In the genomic region with DNA sequence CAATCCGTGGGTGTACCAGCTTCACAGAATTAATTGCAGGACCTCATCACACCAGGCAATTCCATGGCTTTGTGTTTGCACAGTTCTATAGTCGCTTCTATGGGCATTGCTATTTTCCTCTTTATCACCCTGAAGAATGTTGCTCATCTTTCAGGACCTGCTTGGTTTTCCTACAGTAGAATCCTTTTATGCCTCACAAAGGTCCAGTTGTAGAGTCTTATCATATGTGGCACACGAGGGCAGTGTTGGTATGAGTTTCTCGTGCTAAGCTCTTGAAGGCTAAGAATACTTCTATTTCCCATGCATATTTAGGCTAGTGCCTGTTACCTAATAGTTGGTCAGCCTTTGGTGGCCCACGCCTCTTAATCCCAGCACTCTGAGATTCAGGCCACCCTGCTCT, we compare ENCODE assay signal across 8 mouse cellular contexts. TPM values are rescaled to one million over a fixed set of nuclear protein-coding genes. Genes with fewer than 3 reads are reported as not detected.
DNase-seq lines count a peak whose midpoint lies in the region; ATAC-seq lines count a peak whose summit lies in the region.

No protein-coding gene starts in this region.

- H3K4me1 ChIP-seq in forebrain, embryonic 12.5 days = peaks cover 31% of the 10 kb centered on the region
- peaks cover 52% of the 10 kb centered on the region for H3K4me1 ChIP-seq in liver, embryonic 12.5 days
- peaks cover 9% of the 10 kb centered on the region for H3K4me1 ChIP-seq in stomach, embryonic 15.5 days

- 48% methylated on average over 5 of the region's 5 CpGs for WGBS in forebrain, embryonic 12.5 days
- WGBS in liver, embryonic 12.5 days (ENCODE audit: insufficient replicate concordance) = 27% methylated on average over 5 of the region's 5 CpGs
- WGBS in stomach, embryonic 15.5 days = 34% methylated on average over 5 of the region's 5 CpGs

- H3K27me3 ChIP-seq in forebrain, embryonic 12.5 days = no peaks in the 10 kb centered on the region
- H3K27me3 ChIP-seq in liver, embryonic 12.5 days (replicated peaks) = no peaks in the 10 kb centered on the region
- no peaks in the 10 kb centered on the region for H3K27me3 ChIP-seq in stomach, embryonic 15.5 days (replicated peaks)

- H3K9ac ChIP-seq in forebrain, embryonic 12.5 days = peak overlapping the region; percentile 89
- peak overlapping the region; percentile 78 for H3K9ac ChIP-seq in liver, embryonic 12.5 days
- peak overlapping the region; percentile 90 for H3K9ac ChIP-seq in stomach, embryonic 15.5 days

- peak; percentile 40 to 46 for DNase-seq in cerebellum, postnatal 10 days
- no peak for DNase-seq in cerebellum, adult 8-10 months
- peak; percentile 76 for DNase-seq in 416B (ENCODE audit: low read depth)
- no peak for DNase-seq in c-Kit-positive CD71-positive TER-119-positive erythroid progenitor cells, embryonic 14.5 days (ENCODE audit: low spot score)
- DNase-seq in right cerebral cortex, postnatal 14 days = no peak

- 0 out of 2 replicates have a peak overlapping the region, but pooled peaks have one; percentile 90 for H3K27ac ChIP-seq in forebrain, embryonic 12.5 days
- peak overlapping the region; percentile 78 for H3K27ac ChIP-seq in liver, embryonic 12.5 days
- H3K27ac ChIP-seq in stomach, embryonic 15.5 days = peak overlapping the region; percentile 93; the same call in 1 of the 2 replicates

- peaks cover 12% of the 10 kb centered on the region; the same call in 1 of the 2 replicates for H3K36me3 ChIP-seq in forebrain, embryonic 12.5 days (replicated peaks)
- H3K36me3 ChIP-seq in liver, embryonic 12.5 days = peaks cover 23% of the 10 kb centered on the region
- no peaks in the 10 kb centered on the region for H3K36me3 ChIP-seq in stomach, embryonic 15.5 days

- H3K4me2 ChIP-seq in forebrain, embryonic 12.5 days = peak overlapping the region; percentile 84
- H3K4me2 ChIP-seq in liver, embryonic 12.5 days = peak overlapping the region; percentile 91
- peak overlapping the region; percentile 95 for H3K4me2 ChIP-seq in stomach, embryonic 15.5 days

- peak overlapping the region; percentile 72 for H3K4me3 ChIP-seq in forebrain, embryonic 12.5 days (replicated peaks)
- H3K4me3 ChIP-seq in liver, embryonic 12.5 days = peak overlapping the region; percentile 74
- peak overlapping the region; percentile 84 for H3K4me3 ChIP-seq in stomach, embryonic 15.5 days (replicated peaks)

- no peak for ATAC-seq in forebrain, embryonic 12.5 days (ENCODE audit: low FRiP score)
- ATAC-seq in liver, embryonic 12.5 days = no peak
- ATAC-seq in stomach, embryonic 15.5 days (ENCODE audit: insufficient read depth, low FRiP score, low read depth) = no peak

- H3K9me3 ChIP-seq in forebrain, embryonic 12.5 days = no peaks in the 10 kb centered on the region
- no peaks in the 10 kb centered on the region for H3K9me3 ChIP-seq in liver, embryonic 12.5 days (replicated peaks)
- no peaks in the 10 kb centered on the region for H3K9me3 ChIP-seq in stomach, embryonic 15.5 days

RNA-seq across cellular contexts. Expression of a gene that starts 0.6 kb away (rescaled TPM):
- polyA plus RNA-seq in forebrain, embryonic 12.5 days (2016; fragmentation: Nextera tagmentation; extraction: Ambion mirVana) = 10.9 TPM in 2 replicates
- 5.2 and 5.7 TPM in 2 replicates for polyA plus RNA-seq in liver, embryonic 12.5 days (2016; fragmentation: Nextera tagmentation; extraction: Ambion mirVana)
- polyA plus RNA-seq in stomach, embryonic 15.5 days (2015; fragmentation: Nextera tagmentation; extraction: Ambion mirVana) = 11.1 and 14.0 TPM in 2 replicates

RNA-seq across cellular contexts. Expression of a gene that starts 1.0 kb away (rescaled TPM):
- 133 and 137 TPM in 2 replicates for polyA plus RNA-seq in forebrain, embryonic 12.5 days (2016; fragmentation: Nextera tagmentation; extraction: Ambion mirVana)
- 54.9 and 64.5 TPM in 2 replicates for polyA plus RNA-seq in liver, embryonic 12.5 days (2016; fragmentation: Nextera tagmentation; extraction: Ambion mirVana)
- 78.8 and 88.6 TPM in 2 replicates for polyA plus RNA-seq in stomach, embryonic 15.5 days (2015; fragmentation: Nextera tagmentation; extraction: Ambion mirVana)

RNA-seq across cellular contexts. Expression of a gene that starts 18.8 kb away (rescaled TPM):
- 0.15 TPM in 1 of 2 replicates, not detected in the other for polyA plus RNA-seq in forebrain, embryonic 12.5 days (2016; fragmentation: Nextera tagmentation; extraction: Ambion mirVana)
- polyA plus RNA-seq in liver, embryonic 12.5 days (2016; fragmentation: Nextera tagmentation; extraction: Ambion mirVana) = not detected in 2 replicates
- 0.10 TPM in 1 of 2 replicates, not detected in the other for polyA plus RNA-seq in stomach, embryonic 15.5 days (2015; fragmentation: Nextera tagmentation; extraction: Ambion mirVana)

RNA-seq across cellular contexts. Expression of a gene that starts 20.1 kb away (rescaled TPM):
- not detected in 2 replicates for polyA plus RNA-seq in forebrain, embryonic 12.5 days (2016; fragmentation: Nextera tagmentation; extraction: Ambion mirVana)
- not detected in 2 replicates for polyA plus RNA-seq in liver, embryonic 12.5 days (2016; fragmentation: Nextera tagmentation; extraction: Ambion mirVana)
- polyA plus RNA-seq in stomach, embryonic 15.5 days (2015; fragmentation: Nextera tagmentation; extraction: Ambion mirVana) = not detected in 2 replicates

RNA-seq across cellular contexts. Expression of a gene that starts 20.1 kb away (rescaled TPM):
- polyA plus RNA-seq in forebrain, embryonic 12.5 days (2016; fragmentation: Nextera tagmentation; extraction: Ambion mirVana) = not detected in 2 replicates
- polyA plus RNA-seq in liver, embryonic 12.5 days (2016; fragmentation: Nextera tagmentation; extraction: Ambion mirVana) = not detected in 2 replicates
- 0.14 TPM in 1 of 2 replicates, not detected in the other for polyA plus RNA-seq in stomach, embryonic 15.5 days (2015; fragmentation: Nextera tagmentation; extraction: Ambion mirVana)

Comparison
In these comparisons a context has a peak if more than half of its experiments do, and no peak if none do; other contexts are left out.
1. DNase-seq: peak in cerebellum, postnatal 10 days (2 of 2) and 416B (single experiment); none in cerebellum, adult 8-10 months (single experiment), c-Kit-positive CD71-positive TER-119-positive erythroid progenitor cells, embryonic 14.5 days (single experiment) and right cerebral cortex, postnatal 14 days (single experiment).
2. Peak in every context shown above with its lines, with median percentiles within 50 percentile points of each other: H3K27ac ChIP-seq, H3K4me2 ChIP-seq, H3K4me3 ChIP-seq and H3K9ac ChIP-seq.